Mouse (Mus musculus): ENCODE measurements around the gene Dnajc12.
"Not testable (repeated sequence)": the region's sequence is repeated elsewhere in the genome, so short reads cannot be mapped to it uniquely, and the experiment has no call there.

Dnajc12 gene

GRCm38 (mm10) chr10:63382372-63383279 lies at the start of gene Dnajc12:
Dnajc12 (plus strand) TSS chr10:63382443.
- peak; percentile 77 for DNase-seq (ENCODE audit: low spot score)

GRCm38 (mm10) chr10:63336901-63337300 lies 45.3 kb upstream of the Dnajc12 start:
- DNase-seq (ENCODE audit: low spot score), result no peak

GRCm38 (mm10) chr10:63337326-63337725 lies 44.9 kb upstream of the Dnajc12 start:
- DNase-seq (ENCODE audit: low spot score), result no peak

GRCm38 (mm10) chr10:63337951-63338836 lies 44.0 kb upstream of the Dnajc12 start:
- DNase-seq (ENCODE audit: low spot score), result peak; percentile 72

- peak; percentile 94 for DNase-seq (ENCODE audit: low spot score)
Observed at GRCm38 (mm10) chr10:63338914-63339643, 43.2 kb upstream of the Dnajc12 start.

DNA sequence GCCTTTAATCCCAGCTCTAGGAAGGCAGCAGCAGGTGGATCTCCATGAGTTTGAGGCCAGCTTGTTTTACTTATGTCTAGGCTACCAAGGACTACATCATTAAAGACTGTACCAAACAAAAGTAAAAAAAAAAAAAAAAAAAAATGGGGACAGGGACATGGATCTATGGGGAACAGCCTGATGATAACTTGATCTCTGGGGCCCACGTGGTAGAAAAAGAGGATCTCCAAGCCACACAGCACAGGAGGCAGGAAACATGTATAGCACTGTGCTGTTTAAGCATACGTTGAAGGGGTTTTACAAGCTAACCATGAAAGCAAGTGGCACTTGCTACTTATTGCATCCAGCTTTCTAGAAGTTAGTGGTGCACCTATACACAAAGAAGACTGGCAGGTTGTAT lies 40.9 kb upstream of the Dnajc12 start:
- DNase-seq (ENCODE audit: low spot score), result no peak

- DNase-seq (ENCODE audit: low spot score), result peak; percentile 47
Observed at GRCm38 (mm10) chr10:63344751-63345150, 37.5 kb upstream of the Dnajc12 start.

DNA sequence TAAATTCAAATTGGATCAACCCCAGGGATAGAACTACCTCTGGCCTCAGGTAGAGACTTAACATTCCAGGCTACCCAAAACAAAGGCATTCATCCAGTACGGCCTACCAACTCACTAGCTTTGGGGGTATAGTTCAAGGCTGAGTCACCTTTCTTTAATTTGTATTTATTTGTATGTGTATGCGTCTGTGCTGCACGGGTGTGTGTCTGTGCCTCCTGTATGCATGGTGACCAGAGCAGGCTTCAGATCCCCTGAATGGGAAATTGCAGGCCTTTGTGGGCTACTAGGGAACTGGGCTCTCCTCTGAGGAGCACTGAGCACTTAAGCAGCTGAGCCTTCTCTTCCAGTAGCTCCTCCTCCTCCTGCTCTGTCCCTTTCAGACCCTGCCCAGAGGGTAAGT lies 34.0 kb upstream of the Dnajc12 start:
- no peak for DNase-seq (ENCODE audit: low spot score)

GRCm38 (mm10) chr10:63350666-63351065 lies 31.6 kb upstream of the Dnajc12 start:
- no peak for DNase-seq (ENCODE audit: low spot score)

DNA sequence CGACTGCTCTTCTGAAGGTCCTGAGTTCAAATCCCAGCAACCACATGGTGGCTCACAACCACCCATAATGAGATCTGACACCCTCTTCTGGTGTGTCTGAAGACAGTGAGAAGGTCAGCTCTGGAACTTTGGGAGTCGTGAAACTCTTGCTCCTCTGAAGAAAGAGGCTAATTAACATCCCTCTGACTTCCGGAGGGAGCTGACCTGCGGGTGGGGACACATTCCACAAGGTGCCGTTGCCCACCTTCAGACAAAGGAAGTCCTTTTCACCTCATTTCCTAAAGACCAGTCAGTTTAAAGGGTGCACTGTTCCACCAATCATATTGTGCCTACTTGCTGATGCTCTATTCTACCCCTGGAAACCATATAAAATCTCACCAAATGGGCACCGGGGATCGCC lies 31.1 kb upstream of the Dnajc12 start:
- not testable (repeated sequence) for DNase-seq (ENCODE audit: low spot score)

GRCm38 (mm10) chr10:63352111-63352510 lies 30.1 kb upstream of the Dnajc12 start:
- DNase-seq (ENCODE audit: low spot score), result no peak

GRCm38 (mm10) chr10:63360502-63360901 lies 21.7 kb upstream of the Dnajc12 start:
- no peak for DNase-seq (ENCODE audit: low spot score)

DNA sequence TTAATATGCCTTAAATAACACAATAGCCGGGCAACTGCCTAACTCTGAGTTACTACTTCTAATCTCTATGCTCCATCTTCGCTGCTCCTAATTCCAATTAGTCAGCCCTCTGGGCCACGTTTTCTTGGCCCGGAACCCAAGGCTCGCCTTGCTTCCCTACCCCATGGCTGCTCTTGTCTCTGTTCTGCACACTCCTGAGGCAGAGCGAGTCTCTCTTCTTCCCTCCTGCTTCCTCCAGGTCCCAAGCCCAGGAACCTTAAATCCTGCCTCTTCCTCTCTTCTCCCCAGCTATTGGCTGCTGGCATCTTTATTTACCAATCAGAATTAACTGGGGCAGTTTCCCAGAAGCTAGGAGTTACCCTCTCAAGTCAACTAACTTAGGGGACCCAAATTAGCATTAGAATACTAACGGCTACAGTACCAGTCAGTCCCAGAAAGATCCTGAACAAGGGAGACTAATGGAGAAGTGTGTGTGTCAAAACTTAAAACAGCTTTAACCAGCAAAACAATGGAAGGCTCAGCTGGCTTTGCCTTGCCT lies 16.3 kb upstream of the Dnajc12 start:
- no peak for DNase-seq (ENCODE audit: low spot score)

DNA sequence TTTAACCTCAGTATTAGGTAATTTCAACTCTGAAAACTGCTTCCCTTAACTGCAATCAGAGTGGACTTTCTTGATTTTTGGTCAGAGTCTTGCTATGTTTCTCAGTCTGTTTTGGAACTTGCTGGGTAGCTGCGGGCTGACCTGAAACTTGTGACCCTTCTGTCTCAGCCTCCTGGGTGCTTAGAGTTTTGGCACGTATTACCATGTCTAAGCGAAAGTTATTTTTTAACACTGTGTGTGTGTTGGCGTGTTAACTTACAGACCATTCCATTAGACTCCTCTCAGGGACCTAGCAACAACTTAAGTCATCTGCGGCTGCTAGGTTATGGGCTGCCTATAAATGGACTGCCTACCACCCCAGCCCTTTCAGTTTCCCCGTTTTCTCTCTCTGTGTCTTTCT lies 14.9 kb upstream of the Dnajc12 start:
- DNase-seq (ENCODE audit: low spot score), result no peak

- DNase-seq (ENCODE audit: low spot score), result no peak
Observed at GRCm38 (mm10) chr10:63368041-63368440, 14.2 kb upstream of the Dnajc12 start.

DNA sequence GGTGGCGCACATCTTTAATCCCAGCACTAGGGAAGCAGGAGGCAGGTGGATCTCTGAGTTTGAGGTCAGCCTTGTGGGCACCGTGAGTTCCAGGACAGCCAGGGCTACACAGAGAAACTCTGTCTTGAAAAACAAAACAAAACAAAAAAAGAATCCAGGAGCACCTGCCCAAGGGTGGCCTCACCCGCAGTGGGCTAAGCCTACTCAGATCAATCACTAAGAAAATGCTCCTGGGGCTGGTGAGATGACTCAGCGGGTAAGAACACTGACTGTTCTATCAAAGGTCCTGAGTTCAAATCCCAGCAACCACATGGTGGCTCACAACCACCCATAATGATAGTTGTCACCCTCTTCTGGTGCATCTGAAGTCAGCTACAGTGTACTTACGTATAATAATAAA lies 5.9 kb upstream of the Dnajc12 start:
- DNase-seq (ENCODE audit: low spot score), result no peak

DNA sequence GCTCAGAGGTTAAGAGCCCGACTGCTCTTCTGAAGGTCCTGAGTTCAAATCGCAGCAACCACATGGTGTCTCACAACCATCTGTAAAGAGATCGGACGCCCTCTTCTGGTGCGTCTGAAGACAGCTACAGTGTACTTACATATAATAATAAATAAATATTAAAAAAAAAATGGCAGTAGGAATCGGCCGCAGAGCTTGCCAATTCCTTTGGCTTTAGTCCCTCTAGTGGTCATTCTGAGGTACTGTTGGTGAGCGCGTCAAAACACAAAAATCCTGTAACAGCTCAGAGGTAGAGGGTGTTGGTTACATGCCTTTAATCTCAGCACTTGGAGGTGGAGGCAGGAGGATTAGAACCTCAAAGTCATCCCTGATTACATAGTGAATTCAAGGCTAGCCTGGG lies 4.8 kb upstream of the Dnajc12 start:
- peak; percentile 71 for DNase-seq (ENCODE audit: low spot score)

DNA sequence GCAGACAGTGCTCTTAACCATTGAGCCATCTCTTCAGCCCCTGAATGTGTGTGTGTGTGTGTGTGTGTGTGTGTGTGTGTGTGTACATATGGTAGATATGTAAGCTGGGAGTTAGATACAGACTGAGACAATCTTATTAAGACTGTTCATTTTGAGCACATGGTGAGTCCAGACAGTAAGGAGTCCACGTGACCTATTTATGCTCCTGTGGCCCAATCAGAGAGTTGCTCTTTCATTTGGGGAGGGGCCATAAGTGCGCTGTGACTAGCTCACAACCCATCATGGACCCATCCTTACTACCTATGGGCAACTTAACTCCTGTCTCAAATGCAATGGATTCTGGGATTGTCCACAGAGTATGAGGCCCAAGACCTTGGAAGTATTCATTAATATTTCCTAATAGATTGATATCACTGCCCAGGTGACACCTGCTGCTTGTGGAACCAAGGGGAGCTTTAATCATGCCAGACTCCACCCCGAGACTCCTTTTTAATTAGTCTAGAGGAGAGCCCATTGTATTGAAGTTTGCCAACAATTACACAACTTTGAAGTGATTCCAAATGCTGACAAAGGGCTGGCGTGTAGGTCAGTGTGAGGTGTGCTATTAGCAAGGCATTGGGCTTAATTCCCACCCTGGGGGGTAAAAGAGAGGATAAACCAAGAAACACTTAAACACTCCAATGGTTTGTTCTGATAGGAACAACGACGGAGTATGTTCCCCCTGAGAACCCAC lies 3.1 kb upstream of the Dnajc12 start:
- no peak for DNase-seq (ENCODE audit: low spot score)

DNA sequence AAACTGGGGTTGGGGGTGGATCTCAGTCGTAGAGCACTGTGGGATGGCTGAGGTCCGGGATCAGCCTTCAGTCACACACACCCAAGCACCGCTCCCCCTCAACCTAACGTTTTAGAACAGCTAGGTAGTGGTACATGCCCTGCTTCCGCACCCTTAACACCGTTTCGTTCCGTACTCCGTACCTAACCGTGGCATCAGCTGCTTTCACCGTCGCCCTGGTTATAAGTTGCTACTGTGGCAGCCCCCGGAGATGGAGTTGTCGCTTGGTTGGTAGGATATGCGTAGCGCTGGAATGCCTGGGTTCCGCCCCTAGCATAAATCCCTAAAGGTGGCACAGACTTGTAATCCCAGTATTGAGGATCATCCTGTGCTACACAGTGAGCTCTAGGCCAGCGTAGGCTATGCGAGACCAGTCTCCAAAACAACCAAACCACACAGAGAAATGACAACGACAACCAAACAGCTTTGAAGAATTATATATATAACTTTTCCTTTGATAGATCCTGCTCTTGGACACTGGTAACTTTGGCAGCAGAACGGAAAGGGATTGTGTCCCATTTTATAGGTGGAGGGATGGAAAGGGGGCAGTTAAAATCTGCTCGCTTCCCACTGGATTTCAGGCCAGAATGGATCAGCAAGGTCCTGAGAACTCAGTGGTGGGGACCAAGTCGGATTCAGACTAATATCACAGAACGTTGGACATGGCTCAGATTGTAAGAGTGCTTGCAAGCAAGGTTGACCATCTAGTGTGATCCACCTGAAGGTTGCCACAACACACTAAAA lies 554 bp upstream of the Dnajc12 start, which contains the start of gene Sirt1:
Sirt1 (minus strand) TSS at position 207 of the 783 bp plus-strand sequence.
- no peak for DNase-seq (ENCODE audit: low spot score)

GRCm38 (mm10) chr10:63385897-63386296 lies 3.7 kb downstream of the Dnajc12 start:
- not testable (repeated sequence) for DNase-seq (ENCODE audit: low spot score)
